Mouse (Mus musculus) left cerebral cortex, adult 2 months (tissue): ENCODE measurements around the gene Vwf. TPM values are rescaled to one million over a fixed set of nuclear protein-coding genes. Genes with fewer than 3 reads are reported as not detected.

ENCODE experiments used
- DNase-seq, 2 experiments: peaks; one replicate each; pipeline ENCODE4 v3.0.0; 2021 to 2022; ENCODE audit warnings: low spot score in 2 of 2, mixed read lengths in 1 of 2; ENCODE audit errors: extremely low spot score in 1 of 2
- H3K27ac ChIP-seq: fragments of 200-600 bp; 2 replicates; pipeline ENCODE4 v1.8.1; 2022
- H3K4me3 ChIP-seq: fragments of 200-600 bp; 2 replicates; pipeline ENCODE4 v1.8.1; 2022
- CTCF ChIP-seq: fragments of 200-600 bp; IDR thresholded peaks from 2 replicates; pipeline ENCODE4 v1.8.1; 2022; ENCODE audit warnings: antibody characterized with exemption, mild to moderate bottlenecking, moderate library complexity
- intact Hi-C: fragments of 180-260 bp; cut with DNase I; formaldehyde crosslinking; loops from one replicate; pipeline ENCODE4 v1.15.1; 2025
- total RNA-seq, 2 experiments: library from RNA; stranded (reverse); gene quantifications; 2 replicates each; pipeline ENCODE4 v1.2.3; 2021

Vwf gene
- total RNA-seq, 2 experiments from 2014 or later = 13.7 to 14.6 TPM

- intact Hi-C loops = no loop called here
- no peak for DNase-seq
- TF ChIP-seq CTCF = no peak
- H3K4me3 ChIP-seq = no peak overlapping the region
- no peak overlapping the region for H3K27ac ChIP-seq
Measured at GRCm38 (mm10) chr6:125727484-125727911, 180.9 kb downstream of the Vwf start.

DNA sequence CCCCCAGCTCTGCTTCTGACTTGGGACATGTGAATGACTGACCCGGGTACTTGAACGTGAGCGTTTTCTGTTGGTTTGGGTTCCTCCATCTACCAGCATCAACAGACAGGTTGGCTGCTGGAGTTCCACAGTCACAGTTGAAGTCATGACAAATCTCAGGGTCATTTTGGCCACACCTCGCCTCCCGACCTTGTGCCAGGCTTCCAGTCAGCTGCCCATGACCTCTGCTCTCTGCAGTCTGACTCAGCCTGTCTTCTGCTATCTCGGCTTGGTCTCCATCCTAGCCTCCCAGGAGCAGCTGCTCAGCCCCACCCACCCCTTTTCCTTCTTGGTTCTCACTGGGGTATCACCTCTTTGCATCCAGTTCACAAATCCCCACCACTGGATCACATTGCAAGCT is 182.9 kb downstream of the Vwf start:
- intact Hi-C loops = no loop called here
- no peak overlapping the region for H3K27ac ChIP-seq
- H3K4me3 ChIP-seq = no peak overlapping the region
- DNase-seq = no peak
- TF ChIP-seq CTCF = no peak

DNA sequence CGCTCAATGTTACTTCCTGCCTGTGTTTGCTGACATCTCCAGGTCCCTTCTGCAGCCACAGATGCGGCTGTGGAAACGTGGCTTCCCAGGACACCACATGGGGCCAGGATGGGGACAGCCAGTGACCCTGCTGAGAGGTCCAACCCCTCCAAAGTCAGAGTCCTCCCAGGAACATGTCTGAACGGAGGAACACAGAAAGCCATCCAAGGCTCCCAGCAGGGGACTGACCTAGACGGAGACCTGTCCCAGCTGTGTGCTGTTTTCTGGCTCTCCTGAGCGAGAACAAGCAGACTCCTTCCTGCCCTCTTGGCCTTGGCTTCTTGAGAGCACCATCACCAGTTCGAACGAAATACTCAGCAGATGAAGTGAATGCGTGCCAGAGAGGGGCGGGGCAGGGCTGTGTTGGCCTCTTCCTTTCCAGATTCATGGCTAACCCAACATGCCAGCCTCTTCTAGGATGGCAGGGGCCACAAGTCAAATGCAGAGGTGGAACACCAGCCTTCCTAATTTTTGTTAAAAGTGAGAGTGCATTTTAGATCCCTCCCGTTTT is 183.5 kb downstream of the Vwf start:
- TF ChIP-seq CTCF = no peak
- no peak overlapping the region for H3K27ac ChIP-seq
- DNase-seq = no peak
- no peak overlapping the region for H3K4me3 ChIP-seq
- intact Hi-C loops = no loop called here

Other genes starting within 250 kb of the Vwf start
- 1 to 10 TPM; 7.9 to 9.1 TPM for gene Ltbr, start 232.9 kb upstream of the Vwf start, total RNA-seq
- 1 to 10 TPM; 2.5 to 2.7 TPM for gene Scnn1a, start 226.1 kb upstream of the Vwf start, total RNA-seq
- 10 to 100 TPM; 10.8 to 11.1 TPM for gene Tnfrsf1a, start 197.4 kb upstream of the Vwf start, total RNA-seq
- gene Plekhg6, start 166.0 kb upstream of the Vwf start, total RNA-seq = under 1 TPM; 0.30 to 0.34 TPM
- gene Cd9, start 52.0 kb upstream of the Vwf start, total RNA-seq = 10 to 100 TPM; 39.6 to 40.7 TPM
- gene Ano2, start 143.6 kb downstream of the Vwf start, total RNA-seq = 1 to 10 TPM; 4.5 to 4.8 TPM